Mouse (Mus musculus): Measurements from ENCODE around the gene Tmco4. TPM values are rescaled to one million over a fixed set of nuclear protein-coding genes. Genes with fewer than 3 reads are reported as not detected.
A peak's percentile ranks its signal among the peaks of the same experiment; 100 is the strongest.

Gene Tmco4
- polyA plus RNA-seq, 1 experiment from 2014 or later: 6.3 TPM

GRCm38 (mm10) chr4:138980771-138981420, 8.2 kb downstream of the Tmco4 start:
- Histone ChIP-seq H3K4me2 (ENCODE audit: low read depth, low read length) (peak overlapping the region; percentile 11; the same call in 1 of the 2 replicates), H3K36me3 (ENCODE audit: control insufficient read depth, insufficient read depth, low read length) (no peaks in the 10 kb centered on the region), H3K4me1 (replicated peaks; ENCODE audit: control insufficient read depth, insufficient read depth, low read length) (0 out of 2 replicates have a peak, but pooled peaks cover 2% of the 10 kb centered on the region), H3K9ac (ENCODE audit: low read length) (no peak overlapping the region), H3K4me3 (ENCODE audit: low read length) (no peak overlapping the region; the same call in 1 of the 2 replicates), H3K27me3 (ENCODE audit: control insufficient read depth, insufficient read depth, low read depth, low read length) (no peaks in the 10 kb centered on the region), H3K9me3 (ENCODE audit: control insufficient read depth, low read length) (no peaks in the 10 kb centered on the region), H3K27ac (ENCODE audit: low read length) (no peak overlapping the region)
- WGBS: 27% methylated on average over 12 of the region's 12 CpGs
- ATAC-seq (ENCODE audit: low read depth): no peak

- no peaks in the 10 kb centered on the region for H3K27me3 ChIP-seq (ENCODE audit: control insufficient read depth, insufficient read depth, low read depth, low read length)
- no peak overlapping the region for H3K4me2 ChIP-seq (ENCODE audit: low read depth, low read length)
- H3K4me1 ChIP-seq (replicated peaks; ENCODE audit: control insufficient read depth, insufficient read depth, low read length): 0 out of 2 replicates have a peak, but pooled peaks cover 2% of the 10 kb centered on the region
- peak overlapping the region; percentile 55; the same call in 1 of the 2 replicates for H3K27ac ChIP-seq (ENCODE audit: low read length)
- no peak overlapping the region for H3K4me3 ChIP-seq (ENCODE audit: low read length)
- no peak overlapping the region for H3K9ac ChIP-seq (ENCODE audit: low read length)
- ATAC-seq (ENCODE audit: low read depth): peak; percentile 73
- WGBS: 51% methylated on average over 3 of the region's 3 CpGs
- no peaks in the 10 kb centered on the region for H3K9me3 ChIP-seq (ENCODE audit: control insufficient read depth, low read length)
- H3K36me3 ChIP-seq (ENCODE audit: control insufficient read depth, insufficient read depth, low read length): no peaks in the 10 kb centered on the region
These were observed 10.7 kb downstream of the Tmco4 start for GRCm38 (mm10) chr4:138983422-138983821.

DNA sequence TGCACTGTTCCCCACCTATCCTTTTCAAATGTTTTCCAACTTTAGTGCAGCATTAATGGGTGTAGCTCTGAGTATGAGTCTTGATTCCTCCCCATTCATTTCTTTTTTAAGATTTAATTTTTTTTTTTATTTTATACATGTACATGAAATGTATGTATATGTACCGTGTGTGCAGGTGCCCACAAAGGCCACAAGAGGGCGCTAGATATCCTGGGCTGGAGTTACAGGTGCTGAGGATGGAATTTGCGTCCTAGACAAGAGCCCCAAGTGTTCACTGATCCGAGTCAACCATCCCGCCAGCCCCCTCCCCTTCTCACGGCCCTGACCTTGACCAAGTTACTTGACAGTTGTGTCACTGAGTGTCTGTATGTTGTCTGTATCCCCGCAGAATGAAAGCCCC, 12.1 kb downstream of the Tmco4 start:
- Histone ChIP-seq H3K4me3 (ENCODE audit: low read length) (no peak overlapping the region), H3K27me3 (ENCODE audit: control insufficient read depth, insufficient read depth, low read depth, low read length) (no peaks in the 10 kb centered on the region)

GRCm38 (mm10) chr4:138986280-138986679, 13.6 kb downstream of the Tmco4 start:
- H3K27me3 ChIP-seq (ENCODE audit: control insufficient read depth, insufficient read depth, low read depth, low read length): no peaks in the 10 kb centered on the region
- H3K9me3 ChIP-seq (ENCODE audit: control insufficient read depth, low read length): no peaks in the 10 kb centered on the region
- no peak overlapping the region for H3K4me3 ChIP-seq (ENCODE audit: low read length)
- H3K4me1 ChIP-seq (replicated peaks; ENCODE audit: control insufficient read depth, insufficient read depth, low read length): no peaks in the 10 kb centered on the region
- no peaks in the 10 kb centered on the region for H3K36me3 ChIP-seq (ENCODE audit: control insufficient read depth, insufficient read depth, low read length)
- ATAC-seq (ENCODE audit: low read depth): no peak
- no peak overlapping the region for H3K4me2 ChIP-seq (ENCODE audit: low read depth, low read length)
- WGBS: 63% methylated on average over 5 of the region's 5 CpGs
- H3K27ac ChIP-seq (ENCODE audit: low read length): no peak overlapping the region
- H3K9ac ChIP-seq (ENCODE audit: low read length): no peak overlapping the region

More for the DNA sequence above, 12.1 kb downstream of the Tmco4 start:
- no peak for ATAC-seq (ENCODE audit: low read depth)
- no peaks in the 10 kb centered on the region for H3K36me3 ChIP-seq (ENCODE audit: control insufficient read depth, insufficient read depth, low read length)
- WGBS: 72% methylated on average over 7 of the region's 7 CpGs
- H3K9ac ChIP-seq (ENCODE audit: low read length): no peak overlapping the region
- H3K27ac ChIP-seq (ENCODE audit: low read length): no peak overlapping the region
- H3K4me1 ChIP-seq (replicated peaks; ENCODE audit: control insufficient read depth, insufficient read depth, low read length): 0 out of 2 replicates have a peak, but pooled peaks cover 2% of the 10 kb centered on the region
- H3K4me2 ChIP-seq (ENCODE audit: low read depth, low read length): no peak overlapping the region
- H3K9me3 ChIP-seq (ENCODE audit: control insufficient read depth, low read length): no peaks in the 10 kb centered on the region

DNA sequence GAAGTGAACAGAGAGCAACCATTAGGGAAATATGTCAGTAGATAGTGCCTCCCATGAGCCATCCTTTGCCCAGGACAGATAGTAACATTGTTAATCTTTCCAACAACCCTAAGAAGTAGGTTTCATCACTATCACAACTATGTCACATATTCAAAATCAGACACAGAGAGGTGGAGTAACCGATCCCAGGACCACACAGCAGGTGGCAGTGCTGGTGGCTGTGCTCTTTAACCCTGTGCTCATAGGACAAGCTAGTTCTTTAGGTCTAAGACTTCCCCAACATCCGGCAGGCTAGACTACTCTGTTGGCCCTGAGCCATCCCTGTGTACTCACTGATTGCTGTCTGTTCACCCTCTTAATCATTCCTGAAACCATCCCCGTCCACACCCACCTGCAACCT, 21.7 kb downstream of the Tmco4 start:
- Histone ChIP-seq H3K4me3 (ENCODE audit: low read length) (no peak overlapping the region), H3K27me3 (ENCODE audit: control insufficient read depth, insufficient read depth, low read depth, low read length) (no peaks in the 10 kb centered on the region), H3K4me2 (ENCODE audit: low read depth, low read length) (no peak overlapping the region), H3K9me3 (ENCODE audit: control insufficient read depth, low read length) (no peaks in the 10 kb centered on the region), H3K27ac (ENCODE audit: low read length) (no peak overlapping the region), H3K4me1 (replicated peaks; ENCODE audit: control insufficient read depth, insufficient read depth, low read length) (no peaks in the 10 kb centered on the region), H3K36me3 (ENCODE audit: control insufficient read depth, insufficient read depth, low read length) (no peaks in the 10 kb centered on the region), H3K9ac (ENCODE audit: low read length) (no peak overlapping the region)
- 51% methylated on average over 3 of the region's 3 CpGs for WGBS
- ATAC-seq (ENCODE audit: low read depth): no peak

- no peak overlapping the region for H3K9ac ChIP-seq (ENCODE audit: low read length)
- no peak overlapping the region for H3K4me2 ChIP-seq (ENCODE audit: low read depth, low read length)
- ATAC-seq (ENCODE audit: low read depth): no peak
- H3K4me1 ChIP-seq (replicated peaks; ENCODE audit: control insufficient read depth, insufficient read depth, low read length): no peaks in the 10 kb centered on the region
- no peaks in the 10 kb centered on the region for H3K36me3 ChIP-seq (ENCODE audit: control insufficient read depth, insufficient read depth, low read length)
- H3K27ac ChIP-seq (ENCODE audit: low read length): no peak overlapping the region
- H3K4me3 ChIP-seq (ENCODE audit: low read length): no peak overlapping the region
- no peaks in the 10 kb centered on the region for H3K27me3 ChIP-seq (ENCODE audit: control insufficient read depth, insufficient read depth, low read depth, low read length)
- no peaks in the 10 kb centered on the region for H3K9me3 ChIP-seq (ENCODE audit: control insufficient read depth, low read length)
- 78% methylated on average over 5 of the region's 5 CpGs for WGBS
These were observed 23.7 kb downstream of the Tmco4 start for GRCm38 (mm10) chr4:138996410-138996809.

- ATAC-seq (ENCODE audit: low read depth): no peak
- Histone ChIP-seq H3K4me1 (replicated peaks; ENCODE audit: control insufficient read depth, insufficient read depth, low read length) (no peaks in the 10 kb centered on the region), H3K9me3 (ENCODE audit: control insufficient read depth, low read length) (no peaks in the 10 kb centered on the region)
These were observed 24.4 kb downstream of the Tmco4 start for GRCm38 (mm10) chr4:138997121-138997520.

DNA sequence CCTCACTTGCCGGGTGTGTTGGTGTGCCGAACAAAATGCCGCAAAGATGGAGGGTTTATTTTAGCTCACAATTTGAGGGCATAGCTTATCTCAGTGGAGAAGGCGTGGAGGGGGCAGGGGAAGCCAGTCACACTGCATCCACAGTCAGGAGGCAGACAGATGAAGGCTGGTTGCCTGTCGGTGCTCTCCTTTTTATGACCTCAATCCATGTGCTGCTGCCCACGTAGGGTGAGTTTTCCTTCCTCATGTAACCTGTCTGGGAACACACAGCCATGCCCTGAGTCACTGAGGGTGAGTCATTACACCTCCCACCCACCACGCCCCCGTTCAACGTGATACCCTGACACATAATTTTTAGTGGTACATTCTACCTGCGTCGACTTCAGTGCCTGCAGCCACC, 25.9 kb downstream of the Tmco4 start:
- Histone ChIP-seq H3K27me3 (ENCODE audit: control insufficient read depth, insufficient read depth, low read depth, low read length) (no peaks in the 10 kb centered on the region), H3K4me3 (ENCODE audit: low read length) (no peak overlapping the region), H3K27ac (ENCODE audit: low read length) (no peak overlapping the region), H3K36me3 (ENCODE audit: control insufficient read depth, insufficient read depth, low read length) (no peaks in the 10 kb centered on the region), H3K4me2 (ENCODE audit: low read depth, low read length) (no peak overlapping the region), H3K9me3 (ENCODE audit: control insufficient read depth, low read length) (no peaks in the 10 kb centered on the region), H3K4me1 (replicated peaks; ENCODE audit: control insufficient read depth, insufficient read depth, low read length) (no peaks in the 10 kb centered on the region), H3K9ac (ENCODE audit: low read length) (no peak overlapping the region)
- WGBS: 76% methylated on average over 11 of the region's 11 CpGs
- ATAC-seq (ENCODE audit: low read depth): no peak

More at GRCm38 (mm10) chr4:138997121-138997520, 24.4 kb downstream of the Tmco4 start:
- no peak overlapping the region for H3K4me2 ChIP-seq (ENCODE audit: low read depth, low read length)
- no peak overlapping the region for H3K4me3 ChIP-seq (ENCODE audit: low read length)
- H3K27me3 ChIP-seq (ENCODE audit: control insufficient read depth, insufficient read depth, low read depth, low read length): no peaks in the 10 kb centered on the region
- no peaks in the 10 kb centered on the region for H3K36me3 ChIP-seq (ENCODE audit: control insufficient read depth, insufficient read depth, low read length)
- WGBS: 84% methylated on average over 4 of the region's 4 CpGs
- no peak overlapping the region for H3K27ac ChIP-seq (ENCODE audit: low read length)
- H3K9ac ChIP-seq (ENCODE audit: low read length): no peak overlapping the region

- H3K9me3 ChIP-seq (ENCODE audit: control insufficient read depth, low read length): no peaks in the 10 kb centered on the region
- WGBS: 23% methylated on average over 2 of the region's 2 CpGs
- ATAC-seq (ENCODE audit: low read depth): no peak
- H3K4me1 ChIP-seq (replicated peaks; ENCODE audit: control insufficient read depth, insufficient read depth, low read length): no peaks in the 10 kb centered on the region
- H3K27ac ChIP-seq (ENCODE audit: low read length): no peak overlapping the region
- no peak overlapping the region for H3K4me3 ChIP-seq (ENCODE audit: low read length)
- H3K4me2 ChIP-seq (ENCODE audit: low read depth, low read length): no peak overlapping the region
- no peaks in the 10 kb centered on the region for H3K27me3 ChIP-seq (ENCODE audit: control insufficient read depth, insufficient read depth, low read depth, low read length)
- no peaks in the 10 kb centered on the region for H3K36me3 ChIP-seq (ENCODE audit: control insufficient read depth, insufficient read depth, low read length)
- H3K9ac ChIP-seq (ENCODE audit: low read length): no peak overlapping the region
These were observed 28.3 kb downstream of the Tmco4 start for GRCm38 (mm10) chr4:139001026-139001425.
